Mouse (Mus musculus): Measurements from ENCODE around the gene Zfhx3. TPM values are rescaled to one million over a fixed set of nuclear protein-coding genes. Genes with fewer than 3 reads are reported as not detected.
A peak's percentile ranks its signal among the peaks of the same experiment; 100 is the strongest.

Gene Zfhx3
- polyA plus RNA-seq, 1 experiment from 2014 or later = 22.4 TPM

DNA sequence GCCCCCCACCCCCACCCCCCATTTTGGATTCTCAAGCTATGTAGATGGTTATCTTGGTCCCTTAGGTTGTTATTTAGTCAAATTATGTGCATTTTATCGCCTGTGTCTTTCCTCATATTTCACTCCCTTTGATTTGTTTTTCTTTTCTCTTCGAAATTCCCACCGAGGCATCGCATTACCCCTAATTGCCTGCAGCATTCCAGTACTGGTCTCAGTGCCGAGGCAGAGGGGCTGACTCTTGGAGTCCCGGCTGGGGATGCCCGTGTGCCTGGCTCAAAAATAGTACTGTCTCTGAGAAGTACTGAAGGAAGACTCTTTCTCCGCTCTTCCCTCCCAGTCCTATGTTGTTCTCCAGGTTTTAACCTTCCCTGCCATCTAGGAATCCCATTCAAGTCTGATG lies 125.8 kb downstream of the Zfhx3 start:
- H3K36me3 ChIP-seq (ENCODE audit: poor library complexity, severe bottlenecking) = no peaks in the 10 kb centered on the region
- no peak overlapping the region for H3K27ac ChIP-seq
- no peaks in the 10 kb centered on the region for H3K4me1 ChIP-seq
- H3K4me3 ChIP-seq = no peak overlapping the region
- H3K4me2 ChIP-seq = no peak overlapping the region
- ATAC-seq = no peak
- no peaks in the 10 kb centered on the region for H3K27me3 ChIP-seq
- no peaks in the 10 kb centered on the region for H3K9me3 ChIP-seq (replicated peaks)
- WGBS = 49% methylated on average over 8 of the region's 8 CpGs
- no peak overlapping the region for H3K9ac ChIP-seq

DNA sequence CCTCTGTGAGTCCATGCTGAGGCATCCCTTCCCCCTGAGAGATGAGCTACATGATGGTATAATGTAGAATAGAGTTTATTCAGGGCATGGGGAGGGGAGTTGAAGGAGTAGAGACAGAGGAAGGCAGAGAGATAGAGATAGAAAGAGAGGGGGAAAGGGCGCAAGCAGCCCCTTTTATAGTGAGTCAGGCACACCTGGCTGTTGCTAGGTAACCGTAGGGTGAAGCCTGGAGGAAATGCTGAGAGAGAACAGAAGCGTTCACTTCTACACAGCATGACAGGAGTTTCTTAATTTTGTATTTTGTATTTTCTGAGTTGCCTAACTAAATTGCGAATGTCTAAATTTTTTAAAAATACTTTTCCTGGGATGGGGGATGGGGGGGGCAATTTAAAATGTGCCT lies 128.0 kb downstream of the Zfhx3 start:
- H3K4me1 ChIP-seq = no peaks in the 10 kb centered on the region
- no peak overlapping the region for H3K4me2 ChIP-seq
- no peak for ATAC-seq
- WGBS = 68% methylated on average over 4 of the region's 4 CpGs
- H3K9ac ChIP-seq = no peak overlapping the region
- no peaks in the 10 kb centered on the region for H3K27me3 ChIP-seq
- no peak overlapping the region for H3K4me3 ChIP-seq
- no peaks in the 10 kb centered on the region for H3K36me3 ChIP-seq (ENCODE audit: poor library complexity, severe bottlenecking)
- H3K27ac ChIP-seq = no peak overlapping the region
- no peaks in the 10 kb centered on the region for H3K9me3 ChIP-seq (replicated peaks)

DNA sequence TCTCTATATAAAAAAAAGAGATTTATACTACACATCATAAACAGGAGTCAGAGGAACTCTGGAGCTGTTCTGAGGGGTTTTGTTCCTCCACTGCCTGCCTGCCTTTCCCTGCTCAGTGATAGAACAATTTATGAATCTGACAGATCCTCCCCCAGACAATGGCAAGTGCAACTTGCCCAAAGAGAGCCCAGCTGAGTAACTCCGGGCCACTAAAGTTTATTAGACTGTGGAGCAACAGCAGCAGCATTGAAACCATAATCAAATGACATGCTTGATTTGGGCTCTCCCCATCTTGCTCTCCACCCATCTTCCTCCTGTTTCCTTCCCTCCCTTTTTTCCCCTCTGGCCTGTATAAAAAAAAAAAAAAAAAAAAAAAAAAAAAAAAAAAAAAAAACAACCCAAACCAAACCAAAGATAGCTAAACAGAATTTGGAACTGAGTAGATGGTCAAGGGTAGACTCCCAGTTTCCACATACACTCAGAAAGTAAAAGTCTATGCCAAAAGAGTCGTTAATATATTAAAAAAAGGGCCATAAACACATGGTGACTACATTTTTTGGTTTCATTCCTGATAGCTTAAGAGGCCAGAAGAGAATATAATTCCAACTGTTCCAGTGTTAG lies 129.8 kb downstream of the Zfhx3 start:
- no peaks in the 10 kb centered on the region for H3K4me1 ChIP-seq
- H3K4me3 ChIP-seq = no peak overlapping the region
- H3K36me3 ChIP-seq (ENCODE audit: poor library complexity, severe bottlenecking) = no peaks in the 10 kb centered on the region
- no peaks in the 10 kb centered on the region for H3K27me3 ChIP-seq
- no peak overlapping the region for H3K27ac ChIP-seq
- H3K9me3 ChIP-seq (replicated peaks) = no peaks in the 10 kb centered on the region
- 59% methylated on average over 2 of the region's 2 CpGs for WGBS
- H3K9ac ChIP-seq = no peak overlapping the region
- ATAC-seq = no peak
- no peak overlapping the region for H3K4me2 ChIP-seq

DNA sequence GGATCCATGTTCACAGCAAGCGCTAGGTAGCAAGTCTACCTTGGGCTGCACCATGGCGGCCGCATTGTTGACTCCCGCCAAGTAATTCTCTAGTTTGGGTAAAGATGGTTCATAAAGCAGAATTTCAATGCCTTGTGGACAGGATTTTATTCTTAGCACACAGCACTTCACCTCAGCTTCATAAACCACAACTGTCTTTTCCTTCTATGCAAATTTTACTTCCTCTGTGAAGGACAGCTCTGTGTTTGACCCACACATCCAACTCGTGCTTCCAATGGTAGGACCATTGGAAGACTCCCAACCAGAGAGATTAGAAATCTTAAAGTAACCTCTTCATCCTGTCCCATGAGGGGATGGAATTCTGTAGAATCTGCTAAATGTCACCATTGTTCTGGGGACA lies 130.4 kb downstream of the Zfhx3 start:
- no peaks in the 10 kb centered on the region for H3K36me3 ChIP-seq (ENCODE audit: poor library complexity, severe bottlenecking)
- H3K9ac ChIP-seq = no peak overlapping the region
- no peaks in the 10 kb centered on the region for H3K4me1 ChIP-seq
- H3K27me3 ChIP-seq = no peaks in the 10 kb centered on the region
- WGBS = 93% methylated on average over 5 of the region's 5 CpGs
- no peak overlapping the region for H3K27ac ChIP-seq
- no peak overlapping the region for H3K4me3 ChIP-seq
- no peaks in the 10 kb centered on the region for H3K9me3 ChIP-seq (replicated peaks)
- no peak overlapping the region for H3K4me2 ChIP-seq
- no peak for ATAC-seq

DNA sequence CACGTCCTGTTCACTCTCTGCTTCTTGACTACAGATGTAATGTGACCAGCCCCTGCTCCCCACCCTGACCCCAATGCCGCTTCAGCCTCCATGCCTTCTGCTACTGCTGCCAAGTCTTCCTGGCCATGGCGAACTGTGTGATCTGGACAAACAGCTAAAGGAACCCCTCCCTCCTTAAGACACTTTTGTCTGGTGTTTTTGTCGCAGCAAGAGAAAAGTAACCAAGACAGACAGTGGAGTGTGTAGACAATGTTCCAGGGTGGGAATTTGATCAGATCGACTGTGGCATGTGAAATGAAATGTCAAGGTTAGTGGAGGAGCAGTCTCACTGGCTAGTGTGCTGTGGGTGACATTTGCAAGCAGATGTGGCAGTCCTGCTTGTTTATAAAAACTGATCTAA lies 132.7 kb downstream of the Zfhx3 start:
- Histone ChIP-seq H3K27ac (no peak overlapping the region), H3K9ac (no peak overlapping the region), H3K4me3 (no peak overlapping the region), H3K4me1 (no peaks in the 10 kb centered on the region), H3K4me2 (no peak overlapping the region), H3K27me3 (no peaks in the 10 kb centered on the region), H3K36me3 (ENCODE audit: poor library complexity, severe bottlenecking) (no peaks in the 10 kb centered on the region), H3K9me3 (replicated peaks) (no peaks in the 10 kb centered on the region)
- no peak for ATAC-seq
- 82% methylated on average over 5 of the region's 5 CpGs for WGBS

DNA sequence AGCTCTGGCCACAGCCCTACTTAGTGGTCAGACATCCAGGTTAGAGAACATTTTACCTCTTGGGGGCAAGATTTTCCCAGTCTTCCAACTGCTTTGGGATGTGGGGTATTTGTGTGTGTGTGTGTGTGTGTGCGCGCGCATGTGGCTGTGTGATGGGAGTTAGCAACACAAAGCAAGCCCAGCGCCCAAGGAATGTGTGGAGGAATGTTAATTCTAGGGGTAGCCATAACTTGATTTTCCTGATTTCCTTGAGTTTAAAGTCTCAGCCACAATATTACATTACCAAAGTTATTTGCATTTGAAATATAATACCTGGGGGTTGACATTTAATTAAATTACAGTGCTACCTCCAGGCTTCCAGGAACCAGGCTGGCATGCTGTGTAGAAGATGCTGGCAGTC lies 136.3 kb downstream of the Zfhx3 start:
- WGBS = 95% methylated on average over 4 of the region's 4 CpGs

DNA sequence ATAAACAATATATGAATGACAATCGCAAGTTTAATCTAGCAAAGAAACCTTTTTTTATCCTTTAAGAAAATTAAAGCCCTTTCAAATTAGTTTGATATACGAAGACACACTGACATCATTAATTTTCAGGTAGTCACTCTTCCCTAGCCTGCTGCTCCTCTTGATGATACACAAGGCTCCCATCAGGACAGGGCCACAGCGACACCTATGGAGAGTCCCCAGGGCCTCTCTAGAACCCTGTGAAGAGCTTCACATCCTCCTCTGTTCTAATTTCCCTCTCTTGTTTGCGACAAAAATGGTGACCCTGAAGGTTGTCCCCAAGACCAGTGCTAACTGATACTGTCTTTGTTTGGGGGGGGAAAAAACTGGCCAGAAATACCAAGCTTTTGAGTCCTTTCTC lies 144.5 kb downstream of the Zfhx3 start:
- Histone ChIP-seq H3K4me2 (no peak overlapping the region), H3K27ac (no peak overlapping the region), H3K9me3 (replicated peaks) (no peaks in the 10 kb centered on the region), H3K4me3 (no peak overlapping the region), H3K27me3 (no peaks in the 10 kb centered on the region), H3K4me1 (no peaks in the 10 kb centered on the region), H3K36me3 (ENCODE audit: poor library complexity, severe bottlenecking) (no peaks in the 10 kb centered on the region), H3K9ac (no peak overlapping the region)
- ATAC-seq = no peak
- WGBS = 73% methylated on average over 4 of the region's 4 CpGs

More for the DNA sequence above, 136.3 kb downstream of the Zfhx3 start:
- H3K9me3 ChIP-seq (replicated peaks) = no peaks in the 10 kb centered on the region
- H3K27me3 ChIP-seq = no peaks in the 10 kb centered on the region
- no peaks in the 10 kb centered on the region for H3K36me3 ChIP-seq (ENCODE audit: poor library complexity, severe bottlenecking)
- H3K9ac ChIP-seq = no peak overlapping the region
- no peak overlapping the region for H3K4me2 ChIP-seq
- no peak overlapping the region for H3K27ac ChIP-seq
- no peak for ATAC-seq
- H3K4me1 ChIP-seq = no peaks in the 10 kb centered on the region
- no peak overlapping the region for H3K4me3 ChIP-seq

DNA sequence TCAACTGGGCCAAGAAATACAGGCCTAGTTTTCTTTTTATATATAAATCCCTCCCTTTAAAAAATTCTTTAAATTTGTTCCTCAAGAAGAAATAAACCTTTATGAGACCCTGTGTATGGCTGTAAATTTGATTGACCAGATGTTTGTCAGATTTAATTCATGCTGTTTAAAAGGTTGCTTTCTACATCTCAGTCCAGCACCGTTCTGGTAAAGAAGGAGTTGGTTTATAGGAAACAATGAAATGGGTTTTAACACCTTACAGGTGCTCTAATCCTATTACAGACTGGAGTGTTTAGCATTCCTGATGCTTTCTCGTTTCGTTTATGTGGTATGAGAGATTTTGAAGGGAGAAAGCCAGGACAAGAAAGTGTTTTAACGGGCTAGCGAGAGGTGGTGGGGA lies 147.2 kb downstream of the Zfhx3 start:
- Histone ChIP-seq H3K36me3 (ENCODE audit: poor library complexity, severe bottlenecking) (no peaks in the 10 kb centered on the region), H3K27me3 (no peaks in the 10 kb centered on the region), H3K4me2 (no peak overlapping the region), H3K4me1 (no peaks in the 10 kb centered on the region), H3K27ac (no peak overlapping the region), H3K9ac (no peak overlapping the region), H3K9me3 (replicated peaks) (no peaks in the 10 kb centered on the region), H3K4me3 (no peak overlapping the region)
- 65% methylated on average over 5 of the region's 5 CpGs for WGBS
- ATAC-seq = no peak

DNA sequence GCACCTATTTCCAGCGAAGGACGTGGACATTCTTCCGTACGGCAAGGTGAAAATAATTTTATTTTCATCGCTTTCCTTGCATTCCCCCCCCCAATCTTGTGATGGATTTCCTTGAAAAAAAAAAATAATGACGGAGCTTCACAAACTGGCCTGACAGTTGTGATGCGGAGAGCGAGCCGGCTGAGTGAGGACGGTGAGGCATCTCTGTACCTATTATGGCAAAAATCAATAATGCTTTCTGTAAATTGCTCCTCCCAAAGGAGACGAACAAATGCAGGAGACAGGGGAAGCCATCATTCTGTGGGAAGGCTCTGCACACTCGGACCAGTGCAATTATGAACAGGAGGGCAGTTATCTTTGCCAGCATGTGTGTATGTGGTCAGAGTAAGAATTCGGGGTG lies 156.2 kb downstream of the Zfhx3 start:
- Histone ChIP-seq H3K9me3 (replicated peaks) (no peaks in the 10 kb centered on the region), H3K4me2 (no peak overlapping the region), H3K4me1 (peaks cover 34% of the 10 kb centered on the region), H3K9ac (no peak overlapping the region), H3K4me3 (no peak overlapping the region), H3K36me3 (ENCODE audit: poor library complexity, severe bottlenecking) (no peaks in the 10 kb centered on the region), H3K27ac (no peak overlapping the region), H3K27me3 (peaks cover 10% of the 10 kb centered on the region)
- no peak for ATAC-seq
- WGBS = 83% methylated on average over 13 of the region's 13 CpGs

DNA sequence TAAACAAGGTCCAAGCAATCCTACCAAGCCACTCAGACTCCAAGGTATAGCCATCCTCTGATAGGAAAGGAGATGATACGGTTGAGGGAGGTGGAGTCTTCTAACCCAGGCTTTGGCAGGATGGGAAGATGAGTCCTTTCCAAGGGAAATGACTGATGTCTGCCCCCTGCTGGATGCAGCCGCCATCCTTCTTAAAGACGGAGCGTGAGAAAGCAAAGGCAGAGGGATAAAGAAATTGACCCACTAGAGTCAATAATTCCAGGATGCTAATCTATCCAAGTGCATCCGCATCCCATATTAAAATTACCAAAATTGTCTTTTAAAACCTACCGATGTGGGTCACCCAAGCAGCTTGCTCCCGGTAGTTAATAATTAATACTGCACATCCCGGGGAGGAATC lies 158.7 kb downstream of the Zfhx3 start:
- ATAC-seq = no peak
- H3K27me3 ChIP-seq = peaks cover 20% of the 10 kb centered on the region
- H3K27ac ChIP-seq = no peak overlapping the region
- H3K4me2 ChIP-seq = peak overlapping the region; percentile 48
- WGBS = 70% methylated on average over 8 of the region's 8 CpGs
- H3K4me1 ChIP-seq = peaks cover 44% of the 10 kb centered on the region
- no peak overlapping the region for H3K4me3 ChIP-seq
- no peaks in the 10 kb centered on the region for H3K36me3 ChIP-seq (ENCODE audit: poor library complexity, severe bottlenecking)
- H3K9me3 ChIP-seq (replicated peaks) = no peaks in the 10 kb centered on the region
- H3K9ac ChIP-seq = no peak overlapping the region; the same call in 1 of the 2 replicates

DNA sequence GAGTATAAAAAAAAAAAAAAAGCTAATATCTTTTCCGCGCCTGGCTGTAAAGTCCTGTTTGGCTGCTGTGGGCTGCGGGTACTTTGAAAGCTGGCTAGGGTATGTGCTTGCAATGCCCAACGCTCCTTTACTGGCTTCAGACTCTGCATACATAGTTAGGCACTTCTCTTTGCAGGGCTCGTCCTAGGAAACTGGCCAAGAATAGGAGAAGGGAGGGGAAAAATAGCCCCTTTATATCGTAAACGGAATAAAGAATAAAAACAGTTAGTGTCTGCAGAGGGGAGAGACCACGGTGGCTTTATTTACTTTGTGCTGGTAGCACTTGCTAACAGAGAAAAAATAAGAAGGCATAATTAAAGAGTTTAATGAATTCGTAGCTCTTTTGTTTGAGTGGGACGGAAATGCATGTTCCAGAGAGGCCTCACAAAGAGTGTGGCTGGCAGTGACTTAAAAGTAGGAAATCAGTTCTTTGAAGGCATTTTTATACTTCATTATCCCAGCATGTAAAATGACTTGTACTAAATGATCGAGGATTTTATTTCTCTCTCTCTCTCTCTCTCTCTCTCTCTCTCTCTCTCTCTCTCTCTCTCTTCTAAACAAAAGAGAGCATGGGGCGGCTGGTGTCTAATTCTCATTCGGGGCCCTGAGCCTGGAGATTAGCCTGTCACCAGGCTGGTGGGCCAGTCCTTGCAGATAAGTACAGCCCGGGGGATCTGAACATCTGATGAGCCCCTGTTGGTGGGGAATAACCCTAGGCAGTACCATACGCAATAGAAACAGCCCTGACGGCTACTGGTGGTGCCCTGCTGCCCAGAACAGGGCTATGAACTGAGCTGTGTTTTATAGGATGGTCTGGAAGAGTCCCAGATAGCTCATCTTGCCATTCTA lies 159.8 kb downstream of the Zfhx3 start:
- H3K36me3 ChIP-seq (ENCODE audit: poor library complexity, severe bottlenecking) = no peaks in the 10 kb centered on the region
- no peak overlapping the region; the same call in 1 of the 2 replicates for H3K9ac ChIP-seq
- WGBS = 7% methylated on average over 16 of the region's 16 CpGs
- ATAC-seq = peak; percentile 81
- H3K27me3 ChIP-seq = peaks cover 20% of the 10 kb centered on the region
- peak overlapping the region; percentile 48 for H3K4me2 ChIP-seq
- peak overlapping the region; percentile 74 for H3K27ac ChIP-seq
- peaks cover 40% of the 10 kb centered on the region for H3K4me1 ChIP-seq
- H3K4me3 ChIP-seq = 0 out of 2 replicates have a peak overlapping the region, but pooled peaks have one; percentile 2
- no peaks in the 10 kb centered on the region for H3K9me3 ChIP-seq (replicated peaks)

DNA sequence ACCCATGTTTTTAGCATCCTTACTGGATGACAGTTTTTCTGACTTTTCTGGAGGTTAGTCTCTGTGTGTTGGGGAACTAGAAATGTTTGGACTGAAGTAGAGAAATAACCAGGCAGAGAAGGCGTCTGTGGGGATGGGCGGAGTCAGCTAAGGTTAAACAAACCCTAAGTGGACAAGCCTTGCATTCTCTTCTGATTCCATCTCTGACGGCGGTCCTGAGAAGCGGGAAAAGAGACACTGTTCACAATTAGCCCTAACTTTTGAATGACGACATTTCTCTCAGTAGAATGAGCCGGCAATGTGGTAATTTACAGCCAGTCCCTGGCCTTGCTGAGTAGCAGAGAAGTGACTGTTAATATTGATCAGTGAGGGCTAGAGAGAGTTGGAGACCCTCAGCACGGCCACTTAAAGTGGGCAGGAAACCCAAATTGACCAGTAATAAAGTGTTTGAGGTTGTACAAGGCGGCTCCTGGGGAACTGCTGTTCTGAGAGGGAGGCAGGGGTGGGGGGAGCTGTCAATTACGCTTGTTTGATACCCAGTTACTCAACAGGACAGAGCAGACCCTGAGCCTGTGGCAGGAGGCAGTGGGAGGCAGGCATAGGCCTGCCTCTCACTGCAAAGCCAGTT lies 162.1 kb downstream of the Zfhx3 start:
- Histone ChIP-seq H3K4me2 (no peak overlapping the region), H3K4me3 (no peak overlapping the region), H3K36me3 (ENCODE audit: poor library complexity, severe bottlenecking) (no peaks in the 10 kb centered on the region), H3K27me3 (peaks cover 17% of the 10 kb centered on the region), H3K27ac (no peak overlapping the region), H3K9me3 (replicated peaks) (no peaks in the 10 kb centered on the region), H3K9ac (no peak overlapping the region), H3K4me1 (peaks cover 38% of the 10 kb centered on the region)
- 28% methylated on average over 10 of the region's 10 CpGs for WGBS
- ATAC-seq = no peak

All from forebrain, embryonic 13.5 days (tissue).